Mouse (Mus musculus) lung, postnatal 36 days (tissue): ENCODE measurements around the gene Gm49325.
"Not testable (repeated sequence)": the region's sequence is repeated elsewhere in the genome, so short reads cannot be mapped to it uniquely, and the experiment has no call there.

ENCODE experiments used
- DNase-seq: peaks from one replicate; pipeline ENCODE4 v3.0.0; 2022; ENCODE audit warnings: mixed read lengths

The Gm49325 gene

GRCm38 (mm10) chr10:77687021-77687420 lies 81.0 kb downstream of the Gm49325 start:
- no peak for DNase-seq

DNA sequence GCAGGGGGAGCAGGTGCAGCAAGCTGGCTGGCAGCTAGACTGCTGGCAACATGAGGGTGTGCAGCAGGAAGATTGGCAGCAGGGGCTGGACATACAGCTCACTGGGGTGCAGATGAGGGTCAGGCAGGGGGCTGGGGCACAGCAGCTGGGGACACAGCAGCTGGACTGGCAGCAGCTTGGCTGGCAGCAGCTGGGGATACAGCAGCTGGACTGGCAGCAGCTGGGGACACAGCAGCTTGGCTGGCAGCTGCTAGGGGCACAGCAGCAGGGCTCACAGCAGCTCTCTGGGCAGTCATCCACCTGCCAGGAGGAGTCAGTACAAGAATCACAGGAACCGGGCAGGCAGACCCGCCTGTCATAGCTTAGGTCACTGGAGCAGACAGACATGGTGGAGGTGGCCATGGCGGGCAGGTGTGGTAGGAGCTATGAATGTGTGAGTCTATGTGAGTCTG lies 84.4 kb downstream of the Gm49325 start, which contains the start of gene Gm19402:
Gene Gm19402 (minus strand): TSS at position 402 of the 452 bp plus-strand sequence.
- DNase-seq, result not testable (repeated sequence)
